Mouse (Mus musculus) heart, postnatal 0 days (tissue): ENCODE results near the gene Zmiz1. TPM values are rescaled to one million over a fixed set of nuclear protein-coding genes. Genes with fewer than 3 reads are reported as not detected.
A peak's percentile ranks its signal among the peaks of the same experiment; 100 is the strongest.

Experiments
- ATAC-seq: fragments of 200-750 bp; cut with Nextera tagmentation; 2 replicates; pipeline ENCODE4 v1.8.0; 2017; ENCODE audit warnings: low read depth, moderate number of reproducible peaks, moderate library complexity; ENCODE audit not compliant: insufficient read depth
- DNase-seq: peaks from one replicate; pipeline ENCODE4 v3.0.0-alpha.2; 2016; ENCODE audit warnings: low spot score
- H3K27ac ChIP-seq: fragments of 300-500 bp; sonication (generic); 2 replicates; pipeline ENCODE4 v1.5.1; 2014; ENCODE audit warnings: low read depth, mild to moderate bottlenecking
- H3K27me3 ChIP-seq: fragments of 300-500 bp; sonication (generic); 2 replicates; pipeline ENCODE4 v1.6.1; 2014; ENCODE audit warnings: low read length, mixed read lengths; ENCODE audit not compliant: control insufficient read depth, insufficient read depth
- H3K36me3 ChIP-seq: fragments of 300-500 bp; sonication (generic); replicated peaks from 2 replicates; pipeline ENCODE4 v1.6.1; 2014; ENCODE audit warnings: low read length, mixed read lengths; ENCODE audit not compliant: control insufficient read depth, insufficient read depth
- H3K4me1 ChIP-seq: fragments of 300-500 bp; sonication (generic); 2 replicates; pipeline ENCODE4 v1.6.1; 2014; ENCODE audit warnings: antibody characterized with exemption; ENCODE audit not compliant: control insufficient read depth, insufficient read depth
- H3K4me2 ChIP-seq: fragments of 300-500 bp; sonication (generic); 2 replicates; pipeline ENCODE4 v1.6.1; 2014; ENCODE audit warnings: low read depth, mild to moderate bottlenecking, low read length, moderate library complexity
- H3K4me3 ChIP-seq: fragments of 300-500 bp; sonication (generic); 2 replicates; pipeline ENCODE4 v1.5.1; 2014; ENCODE audit warnings: low read depth, low read length
- H3K9ac ChIP-seq: fragments of 300-500 bp; sonication (generic); replicated peaks from 2 replicates; pipeline ENCODE4 v1.6.1; 2014; ENCODE audit warnings: low read depth, low read length, mixed read lengths
- H3K9me3 ChIP-seq: fragments of 300-500 bp; sonication (generic); replicated peaks from 2 replicates; pipeline ENCODE4 v1.6.1; 2016; ENCODE audit warnings: low read length; ENCODE audit not compliant: control insufficient read depth
- CTCF ChIP-seq: IDR thresholded peaks from 2 replicates; pipeline ENCODE4 v1.5.1; 2016; ENCODE audit warnings: antibody characterized with exemption, control low read depth, low read depth
- EP300 ChIP-seq: IDR thresholded peaks from 2 replicates; pipeline ENCODE4 v1.6.1; 2016; ENCODE audit warnings: antibody characterized with exemption, low read depth
- WGBS: fragments of 180-500 bp; shearing (Covaris S2); extraction: QIAGEN DNeasy Blood & Tissue Kit; methylation state at CpG from one replicate; pipeline ENCODE4 v1.1.7; 2014; 5-methylcytosine and 5-hydroxymethylcytosine counted together
- polyA plus RNA-seq: library from polyadenylated mRNA; unstranded; fragments of >200 nt; fragmentation: Nextera tagmentation; extraction: Ambion mirVana; gene quantifications from 2 replicates; pipeline ENCODE4 v1.2.1, GENCODE M21; 2015
- total RNA-seq: library from RNA; depleted of rRNA; stranded (reverse); fragments of >200 nt; gene quantifications from 2 replicates; pipeline ENCODE4 v1.2.3, GENCODE M21; 2014; ENCODE audit warnings: low replicate concordance

The Zmiz1 gene
- total and polyA plus RNA-seq, 2 experiments from 2014 or later: 13.8 to 41.0 TPM

GRCm38 (mm10) chr14:25534918-25535582 is 76.1 kb downstream of the Zmiz1 start:
- TF ChIP-seq CTCF (no peak), EP300 (no peak)
- no peak overlapping the region for H3K9ac ChIP-seq
- H3K4me3 ChIP-seq: no peak overlapping the region
- H3K27me3 ChIP-seq: no peaks in the 10 kb centered on the region
- H3K4me1 ChIP-seq: peaks cover 34% of the 10 kb centered on the region
- no peak for ATAC-seq
- WGBS: 57% methylated on average over 11 of the region's 11 CpGs
- H3K36me3 ChIP-seq: peaks cover 25% of the 10 kb centered on the region; the same call in 1 of the 2 replicates
- no peaks in the 10 kb centered on the region for H3K9me3 ChIP-seq
- DNase-seq: no peak
- peak overlapping the region; percentile 69; the same call in 1 of the 2 replicates for H3K27ac ChIP-seq
- H3K4me2 ChIP-seq: no peak overlapping the region

GRCm38 (mm10) chr14:25535583-25535943 is 76.6 kb downstream of the Zmiz1 start:
- Histone ChIP-seq H3K36me3 (peaks cover 25% of the 10 kb centered on the region; the same call in 1 of the 2 replicates), H3K27me3 (no peaks in the 10 kb centered on the region), H3K9ac (no peak overlapping the region), H3K4me3 (no peak overlapping the region), H3K4me1 (peaks cover 34% of the 10 kb centered on the region), H3K27ac (no peak overlapping the region), H3K9me3 (no peaks in the 10 kb centered on the region), H3K4me2 (no peak overlapping the region)
- WGBS: 66% methylated on average over 4 of the region's 4 CpGs
- TF ChIP-seq CTCF (no peak), EP300 (no peak)
- ATAC-seq: no peak
- DNase-seq: no peak

GRCm38 (mm10) chr14:25536476-25536875 is 77.5 kb downstream of the Zmiz1 start:
- 75% methylated on average over 8 of the region's 8 CpGs for WGBS
- H3K4me1 ChIP-seq: peaks cover 42% of the 10 kb centered on the region

GRCm38 (mm10) chr14:25537351-25537750 is 78.4 kb downstream of the Zmiz1 start:
- Histone ChIP-seq H3K4me3 (no peak overlapping the region), H3K4me2 (no peak overlapping the region), H3K36me3 (peaks cover 25% of the 10 kb centered on the region; the same call in 1 of the 2 replicates), H3K27ac (no peak overlapping the region), H3K9ac (no peak overlapping the region), H3K4me1 (peaks cover 38% of the 10 kb centered on the region), H3K9me3 (no peaks in the 10 kb centered on the region), H3K27me3 (no peaks in the 10 kb centered on the region)
- no peak for TF ChIP-seq CTCF
- TF ChIP-seq EP300: no peak
- WGBS: 97% methylated on average over 1 of the region's 1 CpGs
- ATAC-seq (no peak), DNase-seq (no peak)

More at GRCm38 (mm10) chr14:25536476-25536875, 77.5 kb downstream of the Zmiz1 start:
- Histone ChIP-seq H3K4me3 (no peak overlapping the region), H3K4me2 (no peak overlapping the region), H3K9ac (no peak overlapping the region), H3K36me3 (peaks cover 25% of the 10 kb centered on the region; the same call in 1 of the 2 replicates), H3K27ac (no peak overlapping the region), H3K27me3 (no peaks in the 10 kb centered on the region), H3K9me3 (no peaks in the 10 kb centered on the region)
- TF ChIP-seq EP300 (no peak), CTCF (no peak)
- ATAC-seq: no peak
- DNase-seq: no peak

- Histone ChIP-seq H3K4me3 (no peak overlapping the region), H3K9me3 (no peaks in the 10 kb centered on the region), H3K9ac (no peak overlapping the region), H3K4me1 (peaks cover 27% of the 10 kb centered on the region), H3K27ac (no peak overlapping the region), H3K4me2 (no peak overlapping the region), H3K27me3 (no peaks in the 10 kb centered on the region), H3K36me3 (peaks cover 25% of the 10 kb centered on the region; the same call in 1 of the 2 replicates)
- no peak for ATAC-seq
- no peak for DNase-seq
- 63% methylated on average over 2 of the region's 2 CpGs for WGBS
- TF ChIP-seq CTCF (no peak), EP300 (no peak)
These were observed 79.5 kb downstream of the Zmiz1 start for GRCm38 (mm10) chr14:25538522-25538921.
